ENCODE assay signal across 10 mouse cellular contexts in the genomic region with DNA sequence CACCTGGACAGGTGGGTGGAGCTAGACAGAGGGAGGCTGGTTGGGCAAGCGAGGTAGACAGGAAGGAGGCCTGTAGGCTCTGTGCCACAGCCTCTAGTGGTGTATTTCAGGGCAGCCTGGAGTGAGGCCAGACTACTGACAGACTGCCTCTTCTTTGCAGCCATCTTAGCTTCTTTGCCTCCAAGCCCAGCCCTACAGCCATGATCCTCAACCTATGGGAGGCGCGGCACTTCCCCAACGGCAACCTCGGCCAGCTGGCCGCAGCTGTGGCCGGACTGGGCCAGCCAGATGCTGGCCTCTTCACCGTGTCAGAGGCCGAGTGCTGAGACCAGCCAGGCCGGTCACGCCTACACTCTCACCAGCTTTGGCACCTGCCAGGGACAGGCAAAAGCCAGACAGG. TPM values are rescaled to one million over a fixed set of nuclear protein-coding genes. Genes with fewer than 3 reads are reported as not detected.
DNase-seq lines count a peak whose midpoint lies in the region; ATAC-seq and TF ChIP-seq lines count a peak whose summit lies in the region.
"Had no signal": no experiment of that assay in that cellular context is flagged by ENCODE, and none has a peak within 500 bp of the region (broad histone marks: within the 10 kb centered on the region; RNA-seq: fewer than 3 reads in every experiment).

No protein-coding gene starts in this region.

- no peak for TF ChIP-seq EP300 in lung, postnatal 0 days (IDR thresholded peaks at IDR 0.05)

- H3K36me3 ChIP-seq in kidney, postnatal 0 days (ENCODE audit: insufficient read depth, low read length), result no peaks in the 10 kb centered on the region
- no peaks in the 10 kb centered on the region for H3K36me3 ChIP-seq in kidney, adult 2 months (ENCODE audit: control insufficient read depth, insufficient read depth, low read length)
- H3K36me3 ChIP-seq in lung, postnatal 0 days (ENCODE audit: insufficient read depth, low read length), result no peaks in the 10 kb centered on the region

- no peak for TF ChIP-seq POLR2A in kidney, adult 2 months (IDR thresholded peaks at IDR 0.05; ENCODE audit: low read depth, low read length)
- no peak for TF ChIP-seq POLR2A in bone marrow, adult 2 months (IDR thresholded peaks at IDR 0.05; ENCODE audit: borderline replicate concordance, control insufficient read depth, low read depth, low read length)

- H3K4me2 ChIP-seq in kidney, postnatal 0 days (ENCODE audit: low read length), result no peak overlapping the region
- H3K4me2 ChIP-seq in lung, postnatal 0 days (replicated peaks; ENCODE audit: low read depth, low read length), result no peak overlapping the region

- DNase-seq in cerebellum, postnatal 14 days, result peak; percentile 67 to 77
- DNase-seq in cerebellum, adult 11-12 months, result no peak
- no peak for DNase-seq in kidney, postnatal 0 days (ENCODE audit: low spot score)
- DNase-seq in kidney, adult 2 months, result no peak
- peak; percentile 71 for DNase-seq in lung, postnatal 0 days (ENCODE audit: low spot score)
- no peak for DNase-seq in right cerebral cortex, postnatal 25 days
- DNase-seq: heart, postnatal 36 days had no signal

- peak; percentile 47 for ATAC-seq in kidney, postnatal 0 days (replicated peaks; ENCODE audit: low FRiP score, low read depth)
- peak; percentile 70 for ATAC-seq in lung, postnatal 0 days
- ATAC-seq in CD4-positive, CD25-positive, alpha-beta regulatory T cell, adult 4 months, result no peak

- H3K27ac ChIP-seq in kidney, postnatal 0 days, result no peak overlapping the region
- H3K27ac ChIP-seq in kidney, adult 2 months (ENCODE audit: insufficient read depth, low read depth, low read length), result no peak overlapping the region
- peak overlapping the region; percentile 52 for H3K27ac ChIP-seq in bone marrow, adult 2 months (ENCODE audit: control insufficient read depth, insufficient read depth, low read depth, low read length, poor library complexity)
- H3K27ac ChIP-seq in lung, postnatal 0 days (ENCODE audit: low read length), result no peak overlapping the region
- H3K27ac ChIP-seq: macrophage had no signal

- 0 out of 2 replicates have a peak, but pooled peaks cover 2% of the 10 kb centered on the region for H3K4me1 ChIP-seq in kidney, postnatal 0 days (replicated peaks; ENCODE audit: insufficient read depth, low read length)
- H3K4me1 ChIP-seq in kidney, adult 2 months (ENCODE audit: control insufficient read depth, insufficient read depth, low read length), result no peaks in the 10 kb centered on the region
- no peaks in the 10 kb centered on the region; the same call in none of the 2 replicates for H3K4me1 ChIP-seq in bone marrow, adult 2 months (ENCODE audit: control insufficient read depth, insufficient read depth, low read length)
- peaks cover 10% of the 10 kb centered on the region; the same call in 1 of the 2 replicates for H3K4me1 ChIP-seq in lung, postnatal 0 days (ENCODE audit: insufficient read depth, low read depth, low read length)

- TF ChIP-seq CTCF in kidney, postnatal 0 days (IDR thresholded peaks at IDR 0.05; ENCODE audit: low read depth), result no peak
- TF ChIP-seq CTCF in kidney, adult 2 months (conservative IDR thresholded peaks at IDR 0.05; ENCODE audit: insufficient read depth, insufficient read length, low read depth, low read length), result no peak
- TF ChIP-seq CTCF in bone marrow, adult 2 months (IDR thresholded peaks at IDR 0.05; ENCODE audit: control insufficient read depth, insufficient read depth, low read length), result no peak
- TF ChIP-seq CTCF in lung, postnatal 0 days (IDR thresholded peaks at IDR 0.05), result 0 out of 2 replicates have a peak, but pooled peaks have one; percentile 6

- H3K27me3 ChIP-seq in kidney, postnatal 0 days (ENCODE audit: insufficient read depth, low read length), result no peaks in the 10 kb centered on the region
- no peaks in the 10 kb centered on the region for H3K27me3 ChIP-seq in kidney, adult 2 months (replicated peaks; ENCODE audit: control insufficient read depth, insufficient read depth, low read length)
- no peaks in the 10 kb centered on the region for H3K27me3 ChIP-seq in lung, postnatal 0 days (replicated peaks; ENCODE audit: insufficient read depth, low read length)

- no peak overlapping the region for H3K9ac ChIP-seq in kidney, postnatal 0 days (ENCODE audit: low read depth, low read length)
- H3K9ac ChIP-seq in lung, postnatal 0 days (replicated peaks; ENCODE audit: low read depth), result no peak overlapping the region

- WGBS in kidney, postnatal 0 days, result 41% methylated on average over 11 of the region's 11 CpGs
- WGBS in kidney, adult 2 months, result 44% methylated on average over 11 of the region's 11 CpGs
- 66% methylated on average over 11 of the region's 11 CpGs for WGBS in bone marrow, adult 2 months
- WGBS in lung, postnatal 0 days, result 35% methylated on average over 11 of the region's 11 CpGs

- no peaks in the 10 kb centered on the region for H3K9me3 ChIP-seq in kidney, postnatal 0 days (replicated peaks; ENCODE audit: low read length)
- H3K9me3 ChIP-seq in lung, postnatal 0 days (ENCODE audit: low read length), result no peaks in the 10 kb centered on the region

- H3K4me3 ChIP-seq in kidney, postnatal 0 days (replicated peaks; ENCODE audit: low read depth, low read length), result no peak overlapping the region
- H3K4me3 ChIP-seq in kidney, adult 2 months (ENCODE audit: insufficient read depth, low read depth, low read length), result no peak overlapping the region
- no peak overlapping the region for H3K4me3 ChIP-seq in bone marrow, adult 2 months (replicated peaks; ENCODE audit: control insufficient read depth, low read depth, low read length)
- H3K4me3 ChIP-seq in lung, postnatal 0 days (ENCODE audit: low read depth, low read length), result no peak overlapping the region

RNA-seq across cellular contexts. Expression of a gene that starts 16.5 kb away (rescaled TPM):
- 0.61 and 0.85 TPM in 2 replicates for polyA plus RNA-seq in kidney, postnatal 0 days (2015; fragmentation: Nextera tagmentation; extraction: Ambion mirVana)
- 0.75 and 1.0 TPM in 2 replicates for polyA plus RNA-seq in kidney, adult 2 months (2012; rRNA removed)
- 34.6 and 96.1 TPM in 2 replicates for polyA plus RNA-seq in bone marrow, adult 2 months (2011; ENCODE audit: insufficient read depth, insufficient read length, low replicate concordance, missing spikeins)
- 1.0 and 1.1 TPM in 2 replicates for polyA plus RNA-seq in lung, postnatal 0 days (2015; fragmentation: Nextera tagmentation; extraction: Ambion mirVana)
- 1 to 10 TPM in 1 of 2 experiments, under 1 TPM in 1; 0.50 to 1.8 TPM for polyA plus RNA-seq in CD4-positive, CD25-positive, alpha-beta regulatory T cell, adult 4 months (2017; shearing (Covaris generic))

RNA-seq across cellular contexts. Expression of a gene that starts 55.4 kb away (rescaled TPM):
- polyA plus RNA-seq in kidney, postnatal 0 days (2015; fragmentation: Nextera tagmentation; extraction: Ambion mirVana), result 1.4 and 1.5 TPM in 2 replicates
- 3.1 and 3.3 TPM in 2 replicates for polyA plus RNA-seq in kidney, adult 2 months (2012; rRNA removed)
- polyA plus RNA-seq in bone marrow, adult 2 months (2011; ENCODE audit: insufficient read depth, insufficient read length, low replicate concordance, missing spikeins), result 0.79 and 1.4 TPM in 2 replicates
- polyA plus RNA-seq in lung, postnatal 0 days (2015; fragmentation: Nextera tagmentation; extraction: Ambion mirVana), result 1.4 and 1.9 TPM in 2 replicates
- polyA plus RNA-seq in CD4-positive, CD25-positive, alpha-beta regulatory T cell, adult 4 months (2017; shearing (Covaris generic)), result under 1 TPM in 1 of 2 experiments, not detected in 1; 0.46 TPM

Comparison
In these comparisons a context has a peak if more than half of its experiments do, and no peak if none do; other contexts are left out.
1. DNase-seq: peak in cerebellum, postnatal 14 days (2 of 2) and lung, postnatal 0 days (single experiment); none in cerebellum, adult 11-12 months (single experiment), kidney, postnatal 0 days (single experiment), kidney, adult 2 months (single experiment) and right cerebral cortex, postnatal 25 days (single experiment).
2. RNA of a gene that starts 16.5 kb away (polyA plus RNA-seq): 34.6 to 96.1 TPM in bone marrow, adult 2 months; 0.50 to 1.8 TPM in CD4-positive, CD25-positive, alpha-beta regulatory T cell, adult 4 months, 0.75 to 1.0 TPM in kidney, adult 2 months, 1.0 to 1.1 TPM in lung, postnatal 0 days and 0.61 to 0.85 TPM in kidney, postnatal 0 days; every median in the first group is over 10 times any median in the second.